Mouse (Mus musculus): ENCODE results near the gene Mob3a. TPM values are rescaled to one million over a fixed set of nuclear protein-coding genes. Genes with fewer than 3 reads are reported as not detected.

Gene Mob3a
- total RNA-seq, 2 experiments from 2014 or later = 22.8 to 38.6 TPM

DNA sequence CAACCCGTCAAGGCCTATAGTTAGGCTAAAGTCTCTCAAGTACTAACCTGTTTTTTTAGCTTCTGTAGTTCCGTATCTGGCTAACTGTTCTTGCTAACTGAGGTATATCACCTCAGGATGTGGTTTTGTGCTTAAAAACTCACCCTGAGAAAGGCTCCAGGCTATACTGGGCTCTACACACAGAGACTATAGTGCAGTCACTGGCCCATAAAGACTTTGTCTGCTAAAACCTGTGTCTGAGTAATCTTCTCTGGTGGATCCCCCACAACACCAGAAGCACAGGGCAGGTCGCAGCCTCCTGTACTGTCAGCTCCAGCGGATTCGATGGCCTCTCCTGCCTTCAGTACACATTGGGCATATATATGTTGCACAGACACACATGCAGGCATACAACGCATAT lies 19.8 kb downstream of the Mob3a start:
- no peak for ATAC-seq (replicated peaks; ENCODE audit: low FRiP score, low TSS enrichment, poor library complexity, severe bottlenecking)

DNA sequence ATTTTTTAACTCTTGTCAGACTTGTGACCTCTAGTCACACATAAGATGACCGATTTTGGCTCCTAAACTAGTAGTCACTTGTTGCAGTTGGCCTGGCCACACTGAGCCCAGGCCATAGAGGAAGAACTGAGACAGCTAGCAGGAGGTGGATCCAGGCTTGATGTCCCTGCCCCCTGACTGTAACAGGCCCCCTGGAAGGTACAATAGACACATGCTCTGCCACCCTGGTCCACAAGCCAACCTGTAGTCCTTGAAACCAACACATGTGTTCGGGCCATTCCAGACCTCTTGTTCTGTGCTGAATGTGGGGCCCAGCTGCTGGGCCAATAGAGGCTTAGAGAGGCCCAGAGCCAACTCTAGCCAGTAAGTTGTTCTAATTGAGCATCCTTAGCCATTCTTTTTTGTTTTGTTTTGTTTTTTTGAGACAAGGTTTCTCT lies 21.5 kb downstream of the Mob3a start:
- no peak for ATAC-seq (replicated peaks; ENCODE audit: low FRiP score, low TSS enrichment, poor library complexity, severe bottlenecking)

DNA sequence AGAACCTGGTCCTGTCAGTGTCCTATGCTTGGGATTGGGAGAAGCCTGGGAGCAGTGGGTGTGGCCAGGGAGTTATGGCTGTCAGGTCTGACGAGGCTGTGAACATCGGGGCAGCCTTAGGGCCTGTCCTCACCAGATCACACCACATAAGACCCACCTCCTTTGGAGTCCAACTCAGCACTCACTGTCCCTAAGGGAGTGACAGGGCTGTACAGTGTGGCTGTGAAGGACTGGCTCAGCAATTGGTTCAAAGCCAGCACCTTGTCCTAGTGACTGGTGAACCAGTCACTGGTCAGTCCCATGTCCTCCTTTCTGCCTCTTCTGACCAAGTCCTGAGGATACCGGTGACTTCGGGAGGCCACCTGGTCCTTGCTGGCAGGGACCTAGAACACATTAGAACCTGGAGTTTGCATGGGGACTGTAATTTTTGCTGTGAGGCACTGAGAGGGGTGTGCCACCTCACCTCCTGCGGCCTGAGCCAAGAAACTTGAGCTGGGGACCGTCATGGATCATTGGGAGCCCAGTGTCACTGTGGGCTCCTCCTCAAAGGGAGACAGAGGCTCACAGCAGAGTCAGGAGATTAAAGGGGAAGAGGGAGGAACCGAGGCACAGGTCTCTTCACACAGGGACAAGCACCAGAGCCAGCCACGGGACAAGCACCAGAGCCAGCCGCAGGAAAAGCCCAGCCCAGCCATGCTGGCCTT lies 22.1 kb downstream of the Mob3a start:
- no peak for ATAC-seq (replicated peaks; ENCODE audit: low FRiP score, low TSS enrichment, poor library complexity, severe bottlenecking)

DNA sequence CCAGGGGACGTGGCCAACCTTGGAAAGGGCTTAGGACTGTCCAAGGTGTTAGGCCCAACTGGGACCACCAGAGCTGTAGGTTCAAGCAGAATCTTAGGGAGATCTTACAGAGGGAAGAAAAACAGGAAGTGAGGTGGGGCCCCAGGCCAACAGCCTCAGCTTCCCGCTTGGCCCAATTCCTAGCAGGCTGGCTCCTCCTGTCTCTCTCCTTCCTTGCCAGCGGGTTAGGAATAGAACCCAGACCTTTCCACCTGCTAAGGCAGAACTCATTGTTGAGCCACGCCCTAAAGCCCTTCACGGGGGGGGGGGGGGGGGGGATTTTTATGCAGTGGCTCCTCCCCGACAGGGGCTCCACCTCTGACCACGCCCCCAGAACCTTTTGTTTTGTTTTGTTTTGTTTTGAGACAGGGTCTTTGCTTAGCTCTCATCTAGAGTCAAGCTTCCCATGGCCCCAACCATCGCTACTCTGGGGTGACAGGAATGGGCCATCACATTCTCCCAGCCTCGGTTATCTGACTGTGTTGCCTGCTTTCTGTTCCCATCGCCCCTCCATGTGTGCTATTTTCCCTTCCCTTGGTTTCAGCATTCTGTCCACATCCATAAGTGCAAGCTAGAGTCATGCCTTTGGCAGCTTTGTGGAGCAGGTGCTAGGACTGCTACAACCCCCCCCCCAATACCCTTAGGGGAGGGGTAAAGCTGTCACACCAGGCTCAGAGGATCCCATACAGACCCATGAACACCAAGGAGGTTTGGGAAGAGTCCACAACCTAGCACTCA lies 23.0 kb downstream of the Mob3a start:
- no peak for ATAC-seq (replicated peaks; ENCODE audit: low FRiP score, low TSS enrichment, poor library complexity, severe bottlenecking)

DNA sequence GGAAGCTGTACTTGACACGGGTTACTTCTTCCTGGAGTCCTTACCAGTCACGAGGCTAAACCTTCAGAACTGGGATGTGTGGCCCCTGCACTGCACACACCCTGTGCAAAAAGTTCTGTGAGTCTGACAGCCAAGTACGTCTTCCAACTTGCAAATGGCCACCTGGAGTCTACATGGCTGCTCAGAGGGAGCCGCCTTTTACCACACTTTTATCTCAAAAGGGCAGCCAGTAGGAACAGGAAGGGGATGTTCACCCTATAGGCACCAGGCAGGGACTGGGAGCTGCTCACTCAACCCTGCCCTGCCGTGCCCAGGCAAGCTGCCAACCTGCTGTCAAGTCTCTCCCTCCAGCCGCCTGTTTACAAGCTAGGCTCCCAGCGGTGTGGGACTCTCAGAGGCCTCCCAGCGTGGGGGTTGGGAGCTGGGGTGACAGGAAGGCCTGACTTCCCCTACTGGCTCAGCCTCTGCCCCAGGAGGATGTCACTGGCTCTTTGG lies 23.8 kb downstream of the Mob3a start, which contains the start of gene Mknk2:
Gene Mknk2, minus strand, starts transcription at position 171 of the 495 bp plus-strand sequence.
- ATAC-seq (replicated peaks; ENCODE audit: low FRiP score, low TSS enrichment, poor library complexity, severe bottlenecking) = peak; percentile 77

DNA sequence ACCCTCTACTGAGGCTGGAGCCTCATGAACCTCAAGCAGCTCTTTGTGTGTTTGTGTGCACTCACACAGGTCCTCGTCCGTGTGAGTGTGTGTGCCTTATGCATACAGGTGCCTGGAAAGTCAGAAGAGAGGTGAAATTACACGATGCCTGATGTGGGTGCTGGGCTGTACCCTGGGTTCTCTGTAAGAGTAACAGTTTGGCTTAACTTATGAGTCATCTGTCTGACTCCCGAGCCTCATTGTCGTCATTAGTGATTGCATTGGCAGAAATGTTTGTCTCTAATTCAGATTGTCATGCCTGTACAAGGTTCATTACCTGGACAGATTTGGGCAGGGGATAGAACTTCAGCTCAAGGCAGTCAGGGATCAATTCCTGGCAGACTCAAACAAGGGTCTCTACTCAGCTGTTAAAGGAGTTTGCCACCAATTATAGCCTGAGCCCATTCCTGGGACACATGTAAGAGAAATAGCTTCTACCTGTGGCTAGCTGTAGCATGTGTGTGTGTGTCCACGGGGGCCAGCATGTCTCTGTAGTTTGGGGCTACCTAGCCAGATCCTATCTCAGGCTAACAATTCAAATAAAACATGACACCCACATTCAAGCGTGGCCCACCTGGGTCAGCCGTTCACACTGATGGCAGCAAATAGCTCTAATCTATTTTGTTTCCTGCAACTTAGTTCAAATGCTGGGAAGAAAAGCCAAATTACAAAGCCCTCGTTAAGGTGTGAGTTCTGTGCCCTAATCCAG lies 24.5 kb downstream of the Mob3a start:
- no peak for ATAC-seq (replicated peaks; ENCODE audit: low FRiP score, low TSS enrichment, poor library complexity, severe bottlenecking)

DNA sequence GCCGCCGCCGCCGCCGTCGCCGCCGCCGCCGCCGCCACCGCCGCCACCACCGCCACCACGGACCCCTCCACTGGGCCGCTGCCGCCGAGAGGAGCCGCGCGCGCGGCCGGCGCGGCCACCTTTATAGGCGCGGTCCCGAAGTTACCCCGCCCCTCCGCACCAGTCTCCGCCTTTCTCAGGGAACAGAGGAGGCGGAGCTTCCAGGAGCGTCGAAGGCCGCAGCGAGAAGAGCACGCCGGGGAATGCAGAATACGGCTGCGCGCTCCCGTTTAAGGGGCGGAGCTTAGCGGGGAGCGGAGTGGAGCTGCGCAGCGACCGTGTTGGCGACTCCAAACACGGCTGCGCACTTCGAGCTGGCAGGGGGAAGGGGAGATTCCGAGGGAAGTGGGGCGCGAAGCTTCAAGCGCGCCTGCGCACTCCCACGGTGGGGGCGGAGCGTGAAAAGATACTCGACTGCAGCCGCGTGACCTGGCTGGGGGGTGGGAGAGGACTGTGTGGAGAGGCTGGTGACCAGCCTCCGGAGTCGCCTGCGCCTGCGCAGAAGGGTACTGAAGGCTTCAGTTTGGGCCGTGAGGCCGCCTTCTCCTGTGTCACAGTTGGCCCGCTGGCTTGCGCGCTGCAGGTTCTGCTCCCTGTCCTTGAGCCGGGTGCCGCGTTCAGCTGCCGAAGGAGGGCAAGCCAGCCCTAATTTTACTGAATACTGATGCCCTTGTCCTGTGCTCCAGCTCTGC lies 25.4 kb downstream of the Mob3a start:
- ATAC-seq (replicated peaks; ENCODE audit: low FRiP score, low TSS enrichment, poor library complexity, severe bottlenecking) = peak; percentile 62

DNA sequence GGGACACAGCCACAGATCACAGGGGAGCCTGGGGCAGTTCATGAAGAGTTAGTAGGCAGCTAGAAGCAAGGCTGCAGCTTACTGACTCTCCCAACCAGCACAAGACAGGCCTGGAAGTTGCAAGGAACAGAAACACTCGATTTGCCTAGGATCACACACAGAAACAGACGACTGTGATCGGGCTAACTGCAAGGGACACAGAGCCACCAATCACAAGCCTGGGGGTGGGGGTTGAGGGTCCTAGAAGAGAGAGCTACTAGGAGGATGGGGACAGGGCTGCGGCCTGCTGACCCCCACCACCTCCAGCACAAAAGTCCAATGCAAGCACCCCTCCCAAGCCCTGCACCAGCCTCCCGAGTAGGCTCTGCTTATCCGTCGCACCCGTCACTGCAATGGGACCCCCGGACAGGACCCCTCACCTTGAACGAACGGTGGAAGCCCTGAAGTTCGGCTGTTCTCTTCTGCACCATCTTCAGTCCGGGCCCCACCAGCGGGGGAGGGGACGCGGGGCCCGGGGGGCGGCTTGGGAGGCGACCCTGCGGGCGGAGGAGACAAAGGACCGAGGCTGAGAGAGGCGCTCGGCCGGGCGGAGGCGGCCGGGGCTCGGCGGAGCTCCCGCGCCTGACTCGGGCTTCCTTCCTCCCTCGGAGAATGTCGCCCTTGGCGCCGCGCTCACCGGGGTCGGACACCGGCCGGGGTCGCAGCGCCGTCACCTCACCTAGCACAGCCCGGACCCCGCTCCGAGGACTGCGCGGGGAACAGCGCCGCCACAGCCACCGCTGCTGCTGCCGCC lies 26.2 kb downstream of the Mob3a start:
- no peak for ATAC-seq (replicated peaks; ENCODE audit: low FRiP score, low TSS enrichment, poor library complexity, severe bottlenecking)

DNA sequence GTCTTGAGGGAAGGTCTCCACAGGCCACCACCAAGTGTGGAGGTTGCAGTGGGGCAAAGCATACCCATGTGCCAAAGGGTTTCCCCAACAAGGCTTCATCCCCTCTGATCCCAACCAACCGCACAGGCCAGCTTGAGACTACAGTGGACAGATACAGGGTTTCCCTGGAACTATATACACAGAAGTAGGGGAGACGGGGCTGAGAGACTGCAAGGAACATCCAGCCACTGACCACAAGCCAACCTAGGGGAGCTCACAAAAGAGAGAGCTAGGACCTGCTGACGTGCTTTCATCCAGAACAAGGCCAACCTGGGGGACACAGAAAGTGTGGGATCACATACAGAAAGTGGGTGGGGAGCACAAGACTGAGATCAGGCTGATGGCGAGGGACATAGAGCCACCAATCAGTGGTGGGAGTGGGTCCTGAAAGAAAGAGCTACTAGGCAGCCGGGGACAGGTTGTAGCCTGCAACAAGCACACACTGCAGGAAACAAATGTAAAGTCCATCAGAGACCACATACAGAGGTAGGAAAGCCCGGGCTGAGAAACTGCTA lies 26.8 kb downstream of the Mob3a start:
- no peak for ATAC-seq (replicated peaks; ENCODE audit: low FRiP score, low TSS enrichment, poor library complexity, severe bottlenecking)

DNA sequence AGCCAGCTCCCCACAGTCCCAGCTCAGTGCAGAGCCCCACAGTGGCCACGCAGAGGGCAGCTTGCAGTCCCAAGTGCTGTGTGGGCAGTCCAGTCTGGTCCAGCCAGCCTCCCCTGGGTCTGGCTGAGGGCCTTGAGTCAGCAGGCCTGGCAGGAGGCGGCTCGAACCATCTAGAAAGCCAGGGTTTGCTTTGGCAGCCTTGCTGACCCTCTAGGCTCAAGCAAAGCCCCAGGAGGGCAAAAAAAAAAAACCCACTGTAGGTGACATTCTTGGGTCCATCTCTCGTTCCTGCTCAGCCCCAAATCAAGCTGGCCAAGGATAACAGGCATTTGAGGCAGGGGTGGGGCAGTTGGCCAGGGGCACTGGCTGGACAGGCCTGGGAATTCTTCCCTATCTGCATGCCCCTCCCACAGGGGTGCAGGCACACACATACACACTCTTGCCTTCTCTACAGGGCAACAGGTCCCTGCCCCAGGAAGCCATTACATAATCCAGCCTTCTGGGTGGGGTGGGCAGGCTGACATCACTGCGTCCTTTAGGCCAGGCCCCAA lies 27.5 kb downstream of the Mob3a start:
- no peak for ATAC-seq (replicated peaks; ENCODE audit: low FRiP score, low TSS enrichment, poor library complexity, severe bottlenecking)

DNA sequence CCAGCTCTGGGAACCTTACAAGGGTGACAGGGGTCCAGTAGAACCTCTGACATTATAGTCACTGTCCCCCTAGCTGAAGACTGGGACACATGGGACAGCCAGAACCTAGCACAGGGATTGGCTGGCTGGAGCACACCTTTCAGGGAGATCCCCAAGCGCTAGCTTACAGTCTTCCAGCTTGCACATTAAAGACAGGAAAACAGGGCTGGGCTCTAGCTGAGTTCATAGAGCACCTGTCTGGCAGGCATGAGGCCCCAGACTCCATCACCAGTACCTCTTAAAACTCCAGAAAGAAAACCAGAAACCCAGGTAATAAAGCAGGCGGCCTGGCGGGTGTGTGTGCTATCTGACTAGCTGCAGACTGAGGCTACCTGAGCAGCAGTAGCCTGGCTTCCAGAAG lies 28.1 kb downstream of the Mob3a start:
- ATAC-seq (replicated peaks; ENCODE audit: low FRiP score, low TSS enrichment, poor library complexity, severe bottlenecking) = no peak

DNA sequence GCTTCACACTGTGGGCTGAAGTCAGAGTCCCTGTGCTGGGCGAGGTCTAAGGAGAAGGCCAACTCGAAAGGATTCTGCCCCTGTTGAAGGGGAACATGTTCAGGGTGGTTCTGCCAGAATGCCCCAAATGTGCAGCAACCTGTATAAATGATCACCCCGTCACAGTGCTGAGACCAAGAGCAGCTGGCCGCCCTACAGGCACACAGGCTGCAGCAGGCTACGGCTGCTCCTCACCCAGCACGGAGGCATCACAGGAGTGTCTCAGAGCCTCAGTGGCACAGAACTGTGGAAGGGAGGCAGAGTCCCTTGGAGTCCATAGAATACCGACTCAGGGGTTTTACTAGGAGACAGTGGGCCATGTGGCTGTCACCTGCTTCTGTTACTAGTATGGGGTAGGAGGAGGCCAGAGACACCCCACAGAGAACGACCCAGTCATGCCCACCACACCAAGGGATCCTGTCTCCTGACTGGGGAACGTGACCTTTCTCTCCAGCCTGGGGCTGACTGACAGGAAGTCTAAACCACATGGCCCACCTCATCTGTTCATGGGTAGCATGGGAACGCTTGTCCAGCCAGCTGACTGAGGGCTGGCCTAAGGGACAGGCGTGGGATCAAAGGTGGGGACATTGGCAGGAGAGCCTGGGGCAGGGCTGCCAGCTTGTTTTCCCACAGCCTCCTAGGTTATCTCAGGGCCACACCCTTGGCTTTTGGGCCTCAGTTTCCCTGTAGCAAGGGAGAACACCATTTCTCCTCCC lies 29.7 kb downstream of the Mob3a start:
- ATAC-seq (replicated peaks; ENCODE audit: low FRiP score, low TSS enrichment, poor library complexity, severe bottlenecking) = no peak

DNA sequence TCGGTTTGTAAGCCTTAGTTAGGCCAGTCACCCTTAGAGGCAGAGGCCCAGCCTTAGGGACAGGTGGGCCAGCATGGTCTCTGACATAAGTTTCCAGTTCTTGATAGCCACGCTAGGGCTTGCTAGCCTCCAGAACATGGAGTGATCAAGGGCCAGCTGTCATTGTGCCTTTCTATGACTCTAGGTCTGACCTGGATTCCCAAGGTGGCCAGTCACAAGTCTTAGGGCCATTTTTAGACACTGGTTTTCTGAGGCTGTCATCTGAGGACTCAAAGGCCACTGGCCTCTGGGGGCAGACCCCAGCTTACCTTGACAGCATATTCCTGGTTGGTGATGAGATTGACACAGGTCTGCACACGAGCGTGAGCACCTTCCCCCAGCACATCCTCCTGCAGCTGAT lies 30.5 kb downstream of the Mob3a start:
- no peak for ATAC-seq (replicated peaks; ENCODE audit: low FRiP score, low TSS enrichment, poor library complexity, severe bottlenecking)

DNA sequence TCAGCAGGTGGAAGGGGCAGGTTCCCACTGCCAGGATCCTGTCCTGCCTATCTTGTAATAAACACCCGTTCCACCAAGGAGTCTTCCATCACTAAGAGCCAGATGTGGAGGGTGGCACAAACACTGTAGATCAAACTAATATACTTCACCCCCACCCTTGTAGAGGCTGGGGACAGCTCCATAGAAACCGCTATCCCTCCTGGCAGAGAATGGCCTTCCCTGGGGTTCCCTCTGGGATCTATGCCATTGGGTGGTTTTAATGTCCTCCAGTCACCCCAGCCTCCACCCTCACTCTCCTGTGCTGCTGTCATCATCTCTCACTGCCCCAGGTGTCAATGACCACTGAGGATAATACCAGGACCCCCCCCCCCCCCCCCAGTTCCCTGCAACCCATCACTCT lies 31.2 kb downstream of the Mob3a start:
- ATAC-seq (replicated peaks; ENCODE audit: low FRiP score, low TSS enrichment, poor library complexity, severe bottlenecking) = no peak

DNA sequence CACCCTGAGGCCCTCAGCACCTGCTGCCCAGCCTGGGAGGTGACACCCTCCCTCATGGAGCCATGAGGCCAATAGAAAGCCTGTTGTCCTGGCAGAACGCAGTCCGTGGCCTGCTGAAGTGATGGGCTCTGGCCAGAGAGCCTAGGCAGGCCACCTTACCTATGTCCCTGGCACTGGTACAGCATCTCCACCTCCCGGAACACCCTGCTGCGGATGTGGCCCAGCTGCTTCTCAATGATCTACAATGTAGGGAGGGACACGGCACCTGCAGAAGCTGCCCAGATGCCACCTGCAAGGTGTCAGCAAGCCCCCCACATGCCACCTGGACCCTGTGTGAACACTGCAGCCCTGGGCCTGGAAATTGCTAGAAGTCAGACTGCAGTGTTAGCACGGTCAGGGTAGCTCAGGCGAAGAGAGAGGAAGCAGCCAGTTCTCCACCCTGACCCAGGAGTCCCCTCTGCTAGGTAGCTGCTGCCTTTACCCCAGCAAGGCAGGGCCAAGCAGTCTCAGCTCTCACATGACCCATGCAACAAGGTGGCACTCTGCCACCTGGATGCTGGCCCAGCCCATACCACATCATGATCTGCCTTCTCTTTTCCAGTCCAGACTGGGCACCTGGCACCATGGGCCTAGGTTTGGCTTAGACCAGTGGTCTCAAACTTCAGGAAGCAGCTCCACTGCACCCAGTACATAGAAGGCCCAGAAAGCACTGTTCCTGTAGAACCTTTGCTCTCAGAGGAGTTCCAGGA lies 31.9 kb downstream of the Mob3a start:
- no peak for ATAC-seq (replicated peaks; ENCODE audit: low FRiP score, low TSS enrichment, poor library complexity, severe bottlenecking)

DNA sequence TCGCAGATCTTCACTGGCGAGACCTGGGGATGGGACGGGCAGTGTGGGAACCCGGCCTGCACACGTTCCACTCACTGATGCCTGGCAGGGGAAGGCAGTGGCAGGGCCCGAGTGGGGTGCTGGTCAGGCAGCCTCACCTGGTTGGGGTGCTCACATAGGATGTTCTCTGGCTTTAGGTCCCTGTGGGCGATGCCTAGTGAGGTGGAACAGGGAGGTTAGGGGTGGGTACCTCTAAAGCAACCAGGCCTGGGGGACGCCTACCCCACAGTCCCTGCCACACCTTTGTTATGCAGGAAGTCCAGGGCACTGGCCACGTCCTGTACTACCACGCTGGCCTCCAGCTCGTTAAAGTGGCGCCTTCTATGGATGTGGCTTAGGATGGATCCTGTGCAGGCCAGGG lies 32.8 kb downstream of the Mob3a start:
- ATAC-seq (replicated peaks; ENCODE audit: low FRiP score, low TSS enrichment, poor library complexity, severe bottlenecking) = no peak

DNA sequence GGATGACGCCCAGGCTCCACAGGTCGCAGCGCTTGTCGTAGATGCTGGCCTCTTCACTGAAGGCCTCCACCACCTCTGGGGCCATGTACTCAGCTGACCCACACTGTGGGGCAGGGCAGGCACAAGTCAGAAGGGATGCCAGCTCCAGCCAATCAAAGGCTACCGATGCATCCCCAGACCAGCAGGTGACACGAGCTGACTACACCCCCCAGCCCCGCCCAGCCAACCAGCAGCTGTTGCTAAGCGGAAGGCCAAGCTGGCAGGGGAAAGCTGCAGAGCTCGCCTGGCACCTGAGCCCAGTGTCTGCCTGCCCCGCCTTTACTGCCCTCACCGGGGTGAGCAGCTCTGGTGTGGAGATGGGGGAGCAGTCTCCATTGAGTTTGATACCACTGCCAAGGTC lies 33.2 kb downstream of the Mob3a start:
- ATAC-seq (replicated peaks; ENCODE audit: low FRiP score, low TSS enrichment, poor library complexity, severe bottlenecking) = no peak

Measured in megakaryocyte-erythroid progenitor cell, adult 5-6 weeks (primary cell).